Mouse (Mus musculus): ENCODE data around the gene Gm45337. TPM values are rescaled to one million over a fixed set of nuclear protein-coding genes. Genes with fewer than 3 reads are reported as not detected.
"Not testable (repeated sequence)": the region's sequence is repeated elsewhere in the genome, so short reads cannot be mapped to it uniquely, and the experiment has no call there.

Gene Gm45337
- polyA plus RNA-seq, 1 experiment from 2014 or later = not detected

GRCm38 (mm10) chr7:142134206-142134995 lies 10.0 kb downstream of the Gm45337 start:
- H3K27me3 ChIP-seq (ENCODE audit: control insufficient read depth, insufficient read depth, low read length) = no peaks in the 10 kb centered on the region
- ATAC-seq (ENCODE audit: low FRiP score, low TSS enrichment) = no peak
- no peaks in the 10 kb centered on the region for H3K36me3 ChIP-seq (ENCODE audit: control insufficient read depth, insufficient read depth, low read length)
- H3K9me3 ChIP-seq (ENCODE audit: control insufficient read depth, low read length) = no peaks in the 10 kb centered on the region
- 56% methylated on average over 4 of the region's 4 CpGs for WGBS
- no peak overlapping the region for H3K27ac ChIP-seq (ENCODE audit: low read depth, low read length)
- H3K9ac ChIP-seq (ENCODE audit: low read depth, low read length) = no peak overlapping the region
- no peak overlapping the region for H3K4me2 ChIP-seq (replicated peaks; ENCODE audit: low read depth, low read length)
- no peaks in the 10 kb centered on the region for H3K4me1 ChIP-seq (ENCODE audit: control insufficient read depth, insufficient read depth, low read length)
- H3K4me3 ChIP-seq (ENCODE audit: low read length) = no peak overlapping the region

GRCm38 (mm10) chr7:142128843-142129242 lies 15.6 kb downstream of the Gm45337 start:
- Histone ChIP-seq H3K36me3 (ENCODE audit: control insufficient read depth, insufficient read depth, low read length) (no peaks in the 10 kb centered on the region), H3K27me3 (ENCODE audit: control insufficient read depth, insufficient read depth, low read length) (no peaks in the 10 kb centered on the region), H3K4me1 (ENCODE audit: control insufficient read depth, insufficient read depth, low read length) (no peaks in the 10 kb centered on the region), H3K9ac (ENCODE audit: low read depth, low read length) (no peak overlapping the region), H3K4me2 (replicated peaks; ENCODE audit: low read depth, low read length) (no peak overlapping the region), H3K9me3 (ENCODE audit: control insufficient read depth, low read length) (no peaks in the 10 kb centered on the region), H3K4me3 (ENCODE audit: low read length) (no peak overlapping the region), H3K27ac (ENCODE audit: low read depth, low read length) (no peak overlapping the region)
- WGBS = 67% methylated on average over 4 of the region's 4 CpGs
- ATAC-seq (ENCODE audit: low FRiP score, low TSS enrichment) = no peak

GRCm38 (mm10) chr7:142120629-142121028 lies 23.8 kb downstream of the Gm45337 start, which contains the start of gene Gm45618:
TSS of gene Gm45618 (minus strand) at chr7:142120729.
- not testable (repeated sequence) for H3K36me3 ChIP-seq (ENCODE audit: control insufficient read depth, insufficient read depth, low read length); ATAC-seq (ENCODE audit: low FRiP score, low TSS enrichment); H3K4me2 ChIP-seq (replicated peaks; ENCODE audit: low read depth, low read length); H3K4me1 ChIP-seq (ENCODE audit: control insufficient read depth, insufficient read depth, low read length); H3K9ac ChIP-seq (ENCODE audit: low read depth, low read length); H3K9me3 ChIP-seq (ENCODE audit: control insufficient read depth, low read length); H3K27ac ChIP-seq (ENCODE audit: low read depth, low read length); H3K27me3 ChIP-seq (ENCODE audit: control insufficient read depth, insufficient read depth, low read length); H3K4me3 ChIP-seq (ENCODE audit: low read length)
- WGBS = 83% methylated on average over 1 of the region's 1 CpGs

GRCm38 (mm10) chr7:142119632-142120031 lies 24.8 kb downstream of the Gm45337 start:
- WGBS = 18% methylated on average over 5 of the region's 5 CpGs
- no peak for ATAC-seq (ENCODE audit: low FRiP score, low TSS enrichment)
- Histone ChIP-seq H3K27ac (ENCODE audit: low read depth, low read length) (no peak overlapping the region), H3K4me3 (ENCODE audit: low read length) (no peak overlapping the region), H3K9ac (ENCODE audit: low read depth, low read length) (no peak overlapping the region), H3K36me3 (ENCODE audit: control insufficient read depth, insufficient read depth, low read length) (no peaks in the 10 kb centered on the region), H3K4me1 (ENCODE audit: control insufficient read depth, insufficient read depth, low read length) (no peaks in the 10 kb centered on the region), H3K4me2 (replicated peaks; ENCODE audit: low read depth, low read length) (no peak overlapping the region), H3K9me3 (ENCODE audit: control insufficient read depth, low read length) (no peaks in the 10 kb centered on the region), H3K27me3 (ENCODE audit: control insufficient read depth, insufficient read depth, low read length) (no peaks in the 10 kb centered on the region)

GRCm38 (mm10) chr7:142104747-142105146 lies 39.7 kb downstream of the Gm45337 start:
- no peak overlapping the region for H3K27ac ChIP-seq (ENCODE audit: low read depth, low read length)
- H3K36me3 ChIP-seq (ENCODE audit: control insufficient read depth, insufficient read depth, low read length) = no peaks in the 10 kb centered on the region
- no peak overlapping the region for H3K4me2 ChIP-seq (replicated peaks; ENCODE audit: low read depth, low read length)
- H3K9ac ChIP-seq (ENCODE audit: low read depth, low read length) = no peak overlapping the region
- H3K27me3 ChIP-seq (ENCODE audit: control insufficient read depth, insufficient read depth, low read length) = no peaks in the 10 kb centered on the region
- WGBS = 60% methylated on average over 5 of the region's 5 CpGs
- no peak for ATAC-seq (ENCODE audit: low FRiP score, low TSS enrichment)
- no peaks in the 10 kb centered on the region for H3K4me1 ChIP-seq (ENCODE audit: control insufficient read depth, insufficient read depth, low read length)
- H3K4me3 ChIP-seq (ENCODE audit: low read length) = no peak overlapping the region
- H3K9me3 ChIP-seq (ENCODE audit: control insufficient read depth, low read length) = no peaks in the 10 kb centered on the region

- Histone ChIP-seq H3K27me3 (ENCODE audit: control insufficient read depth, insufficient read depth, low read length) (peaks cover 42% of the 10 kb centered on the region), H3K9ac (ENCODE audit: low read depth, low read length) (no peak overlapping the region), H3K4me2 (replicated peaks; ENCODE audit: low read depth, low read length) (no peak overlapping the region), H3K4me3 (ENCODE audit: low read length) (no peak overlapping the region), H3K9me3 (ENCODE audit: control insufficient read depth, low read length) (no peaks in the 10 kb centered on the region), H3K36me3 (ENCODE audit: control insufficient read depth, insufficient read depth, low read length) (no peaks in the 10 kb centered on the region), H3K4me1 (ENCODE audit: control insufficient read depth, insufficient read depth, low read length) (peaks cover 4% of the 10 kb centered on the region), H3K27ac (ENCODE audit: low read depth, low read length) (no peak overlapping the region)
- ATAC-seq (ENCODE audit: low FRiP score, low TSS enrichment) = peak; percentile 54
- 9% methylated on average over 9 of the region's 9 CpGs for WGBS
Observed at GRCm38 (mm10) chr7:142097776-142098175, 46.6 kb downstream of the Gm45337 start.

- H3K4me2 ChIP-seq (replicated peaks; ENCODE audit: low read depth, low read length) = no peak overlapping the region
- no peak overlapping the region for H3K27ac ChIP-seq (ENCODE audit: low read depth, low read length)
- peaks cover 46% of the 10 kb centered on the region for H3K27me3 ChIP-seq (ENCODE audit: control insufficient read depth, insufficient read depth, low read length)
- WGBS = 61% methylated on average over 4 of the region's 4 CpGs
- H3K36me3 ChIP-seq (ENCODE audit: control insufficient read depth, insufficient read depth, low read length) = no peaks in the 10 kb centered on the region
- H3K9me3 ChIP-seq (ENCODE audit: control insufficient read depth, low read length) = no peaks in the 10 kb centered on the region
- H3K4me3 ChIP-seq (ENCODE audit: low read length) = no peak overlapping the region
- no peak for ATAC-seq (ENCODE audit: low FRiP score, low TSS enrichment)
- no peak overlapping the region for H3K9ac ChIP-seq (ENCODE audit: low read depth, low read length)
- H3K4me1 ChIP-seq (ENCODE audit: control insufficient read depth, insufficient read depth, low read length) = peaks cover 4% of the 10 kb centered on the region
Observed at GRCm38 (mm10) chr7:142096701-142097100, 47.7 kb downstream of the Gm45337 start.

GRCm38 (mm10) chr7:142095183-142095931 lies 49.0 kb downstream of the Gm45337 start, which contains the start of gene Dusp8:
TSS of gene Dusp8 (minus strand) at chr7:142095843.
- Histone ChIP-seq H3K9me3 (ENCODE audit: control insufficient read depth, low read length) (no peaks in the 10 kb centered on the region), H3K4me1 (ENCODE audit: control insufficient read depth, insufficient read depth, low read length) (peaks cover 4% of the 10 kb centered on the region), H3K36me3 (ENCODE audit: control insufficient read depth, insufficient read depth, low read length) (no peaks in the 10 kb centered on the region), H3K4me3 (ENCODE audit: low read length) (peak within 1 kb of the TSS; percentile 66), H3K27me3 (ENCODE audit: control insufficient read depth, insufficient read depth, low read length) (peaks cover 51% of the 10 kb centered on the region), H3K4me2 (replicated peaks; ENCODE audit: low read depth, low read length) (peak within 1 kb of the TSS; percentile 96), H3K27ac (ENCODE audit: low read depth, low read length) (no peak within 1 kb of the TSS), H3K9ac (ENCODE audit: low read depth, low read length) (peak within 1 kb of the TSS; percentile 72)
- WGBS = under 1% methylated on average over 52 of the region's 63 CpGs
- ATAC-seq (ENCODE audit: low FRiP score, low TSS enrichment) = peak; percentile 88

Data from kidney, embryonic 14.5 days (tissue).